Mouse (Mus musculus) lung, postnatal 36 days (tissue): ENCODE measurements around the gene Ppil6.
A peak's percentile ranks its signal among the peaks of the same experiment; 100 is the strongest.

Experiments used
- DNase-seq: peaks from one replicate; pipeline ENCODE4 v3.0.0; 2022; ENCODE audit warnings: mixed read lengths

The Ppil6 gene

GRCm38 (mm10) chr10:41536714-41537113 is 46.5 kb downstream of the Ppil6 start:
- DNase-seq, result no peak

GRCm38 (mm10) chr10:41537226-41537982 is 47.2 kb downstream of the Ppil6 start:
- DNase-seq, result no peak

DNA sequence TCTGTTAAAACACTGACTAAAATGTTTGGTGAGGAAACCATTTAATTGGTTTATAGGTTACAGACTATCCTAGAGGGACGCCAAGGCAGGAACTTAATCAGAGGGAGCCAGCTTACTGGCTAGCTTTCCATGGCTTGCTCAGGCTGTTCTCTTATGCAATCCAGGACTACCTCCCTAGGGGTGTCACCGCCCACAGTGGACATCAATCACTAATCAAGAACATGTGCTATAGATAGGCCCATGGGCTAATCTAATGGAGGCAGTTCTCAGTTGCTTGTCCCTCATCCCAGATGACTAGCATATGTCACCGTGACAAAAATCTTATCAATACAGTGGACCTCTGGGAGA is 47.7 kb downstream of the Ppil6 start:
- DNase-seq, result no peak

DNA sequence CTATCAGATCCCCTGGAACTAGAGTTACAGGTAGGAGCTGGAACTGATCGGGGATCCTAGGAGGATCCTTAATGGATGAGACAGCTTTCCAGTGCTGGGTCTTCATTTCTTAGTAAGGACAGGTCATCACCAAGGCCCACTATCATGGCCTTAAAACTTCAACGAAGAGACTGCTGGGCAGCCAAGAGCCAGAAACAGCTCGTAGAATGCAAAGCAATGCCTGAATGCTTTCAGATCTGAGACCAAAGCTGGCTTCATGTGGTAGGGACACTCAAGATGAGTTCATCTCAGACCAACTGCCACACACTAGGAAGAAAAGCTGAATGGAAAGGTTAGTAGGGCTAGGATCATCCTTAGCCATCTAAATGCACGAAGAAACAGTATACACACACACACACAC is 48.7 kb downstream of the Ppil6 start:
- no peak for DNase-seq

DNA sequence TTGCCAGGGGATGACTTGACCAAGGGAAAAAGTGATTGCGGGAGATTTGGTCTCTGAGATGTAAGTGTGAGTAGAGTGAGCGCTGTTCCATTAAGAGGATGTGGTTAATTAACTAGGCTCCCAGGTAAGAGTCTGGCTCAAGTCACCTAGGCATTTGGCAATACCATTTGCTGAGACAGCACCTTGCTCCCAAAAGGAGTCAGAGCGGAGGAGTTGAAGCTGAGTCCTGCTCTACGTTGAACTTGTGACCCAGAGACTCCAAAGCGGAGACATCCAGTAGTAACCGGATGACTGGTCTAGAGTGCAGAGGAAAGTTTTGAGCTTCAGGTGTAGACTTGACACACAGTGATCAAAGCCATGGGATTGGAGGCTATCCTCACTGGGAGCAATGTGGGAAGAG is 51.8 kb downstream of the Ppil6 start:
- no peak for DNase-seq

DNA sequence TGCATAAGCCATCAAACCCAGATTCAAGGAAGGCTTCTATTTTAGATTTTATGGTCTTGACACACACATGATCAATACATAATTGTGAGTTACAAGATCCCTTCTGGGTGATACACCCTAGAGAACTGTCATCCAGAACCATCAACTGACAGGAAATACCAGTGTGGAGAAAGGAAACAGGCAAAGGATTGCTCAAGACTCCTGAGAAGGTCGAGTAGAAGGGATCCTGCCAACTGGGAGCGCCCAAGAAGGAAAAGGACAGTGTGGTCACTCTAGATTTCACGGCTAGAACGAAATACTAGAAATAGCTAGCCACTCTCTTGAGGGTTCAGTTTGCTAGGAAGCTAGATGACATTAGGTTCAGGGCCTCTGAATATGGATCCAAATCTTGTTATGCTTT is 53.2 kb downstream of the Ppil6 start:
- no peak for DNase-seq

DNA sequence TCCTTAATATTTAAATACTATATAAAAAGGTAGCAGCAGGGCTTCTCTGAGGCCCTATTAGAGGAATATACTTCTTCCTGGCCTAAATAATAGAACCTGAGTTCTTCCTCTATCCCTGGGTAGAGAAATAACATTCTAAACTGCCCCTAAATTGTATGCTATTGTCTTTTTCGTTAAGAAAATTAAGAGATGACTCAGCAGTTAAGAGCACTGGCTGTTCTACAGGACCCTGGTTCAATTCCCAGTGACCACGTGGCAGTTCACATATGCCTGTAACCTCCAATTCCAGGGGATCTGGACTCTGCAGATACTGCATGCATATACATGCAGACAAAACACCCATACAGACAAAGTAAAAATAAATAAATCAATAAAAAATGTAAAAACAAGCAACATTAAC is 53.6 kb downstream of the Ppil6 start:
- no peak for DNase-seq

DNA sequence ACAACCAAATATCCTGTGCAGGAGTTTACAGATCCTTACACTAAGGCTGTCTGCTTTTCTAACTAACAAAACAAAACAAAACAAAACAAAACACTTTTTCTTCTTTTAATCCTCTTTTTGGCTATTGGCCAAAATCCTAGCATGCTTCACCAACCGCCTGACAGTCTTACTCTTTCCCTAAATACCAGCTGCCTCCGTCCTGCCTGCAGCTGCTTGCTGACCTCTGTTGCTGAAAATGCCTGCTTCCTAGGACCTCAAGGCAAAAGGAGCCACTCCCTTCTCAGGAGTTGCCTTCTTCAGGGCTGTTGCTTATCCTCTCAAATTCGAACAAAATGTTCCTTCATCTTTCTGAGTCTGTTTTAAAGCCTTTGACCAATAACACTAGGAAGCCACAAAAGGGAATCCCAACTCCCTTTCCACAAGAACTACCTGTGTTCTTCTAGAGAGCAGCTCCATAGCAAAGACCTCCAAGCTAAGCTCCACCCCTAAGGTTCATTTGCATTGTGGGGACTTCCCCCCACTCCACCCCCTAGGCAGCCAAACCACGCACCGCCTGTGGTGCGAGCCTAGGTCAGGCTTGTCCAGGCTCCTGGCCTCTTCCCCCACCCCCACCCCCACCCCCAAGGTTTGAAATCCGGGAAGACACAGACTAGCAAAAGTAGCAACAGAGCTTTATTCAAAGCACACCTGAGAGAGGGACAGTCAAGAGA is 54.4 kb downstream of the Ppil6 start:
- no peak for DNase-seq

DNA sequence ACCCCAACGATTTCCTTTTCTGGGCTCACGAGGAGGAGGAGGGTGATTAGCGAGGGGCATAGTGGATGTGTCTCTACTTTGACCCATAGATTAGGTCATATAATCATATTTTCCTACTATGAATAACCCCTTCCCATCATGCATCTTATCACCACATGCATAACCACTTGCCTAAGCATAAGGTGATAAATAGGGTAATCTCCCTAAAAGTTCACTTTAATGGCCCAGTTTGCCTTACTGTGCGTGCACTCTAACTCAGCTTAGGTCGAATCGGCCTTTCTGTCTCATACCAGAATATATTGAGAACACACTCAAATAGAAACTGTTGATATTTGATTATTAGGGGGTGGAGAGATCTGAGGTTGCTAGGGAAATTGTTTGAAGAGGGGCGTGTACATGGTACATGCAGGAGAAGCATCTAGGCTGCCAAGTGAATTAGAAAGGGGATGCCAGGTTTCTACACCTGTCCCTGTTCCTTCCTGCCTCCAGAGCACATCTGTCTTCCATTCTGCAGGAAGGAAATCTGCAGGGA is 55.1 kb downstream of the Ppil6 start:
- no peak for DNase-seq

DNA sequence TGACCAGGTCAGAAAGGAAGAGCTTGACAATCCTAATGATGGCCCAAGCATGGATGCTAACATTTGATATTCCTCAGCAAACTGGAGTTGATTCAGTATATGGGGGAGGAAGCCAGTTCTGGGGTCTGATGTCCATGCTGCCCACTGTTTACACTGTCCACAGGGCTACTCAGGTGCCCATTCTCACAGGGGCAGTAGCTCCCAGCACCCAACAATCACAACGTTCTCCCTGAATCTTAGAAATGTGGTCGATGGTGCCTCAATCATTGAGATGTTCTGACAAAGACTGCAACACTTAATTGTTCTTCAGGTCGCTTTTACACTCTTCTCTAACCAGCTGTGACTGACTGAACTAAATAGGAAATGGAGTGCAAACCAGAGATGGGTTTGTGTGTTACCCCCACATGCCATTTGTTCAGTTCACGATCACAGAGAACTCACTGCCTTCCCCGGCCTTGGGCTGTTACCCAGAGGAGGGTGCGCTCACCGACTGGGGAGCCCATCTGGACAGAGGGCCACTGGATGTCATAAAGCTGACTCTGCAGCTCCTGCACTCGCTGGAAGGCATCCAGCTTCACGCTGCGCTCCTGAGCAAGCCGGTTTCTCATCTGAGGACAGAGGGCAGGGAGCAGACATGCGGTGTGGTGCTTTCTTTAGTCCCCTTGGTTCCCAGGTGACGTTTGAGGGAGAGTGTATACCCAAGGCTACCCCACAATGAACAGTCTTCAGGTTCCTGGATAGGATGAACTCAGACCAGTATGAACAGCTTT is 56.3 kb downstream of the Ppil6 start:
- DNase-seq, result no peak

DNA sequence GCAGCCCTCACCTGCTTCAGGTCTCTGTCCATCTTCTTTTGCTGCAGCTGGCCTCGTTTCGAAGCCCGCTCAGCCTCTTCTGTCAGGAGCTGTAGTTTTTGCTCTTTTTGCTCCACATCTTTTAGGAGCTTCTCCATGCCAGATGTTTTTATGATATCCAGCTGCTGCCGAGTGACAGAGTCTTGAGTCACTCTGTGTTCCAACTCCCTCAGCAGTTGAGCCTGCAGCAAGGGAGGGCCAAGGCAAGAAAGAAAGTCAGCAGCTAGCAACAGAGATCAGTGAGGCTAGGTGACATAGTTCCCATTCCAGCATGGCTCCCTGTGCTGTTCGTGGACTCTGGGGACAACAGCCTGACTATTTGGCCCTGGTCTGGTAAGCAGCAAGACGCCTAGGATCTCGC is 60.5 kb downstream of the Ppil6 start:
- DNase-seq, result no peak

DNA sequence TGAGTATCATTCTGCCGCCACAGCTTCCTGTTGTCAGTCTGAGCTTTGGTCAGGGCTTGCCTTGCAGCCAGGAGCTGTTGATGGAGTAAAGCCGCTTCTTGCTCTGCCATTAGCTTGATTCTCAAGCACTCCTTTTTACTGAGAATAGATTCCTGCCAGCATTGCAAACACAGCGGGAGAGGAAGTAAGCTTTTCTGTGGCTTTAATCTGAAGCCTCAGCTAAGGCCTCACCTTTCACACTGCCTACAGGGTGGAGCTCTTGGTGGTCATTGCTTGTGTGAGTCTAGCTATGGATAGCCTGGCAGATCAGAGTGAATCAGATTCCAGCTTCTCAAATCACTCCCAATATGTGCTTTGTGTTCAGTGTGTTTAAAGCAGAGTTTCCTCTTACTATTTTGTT is 62.1 kb downstream of the Ppil6 start:
- DNase-seq, result no peak

- DNase-seq, result peak; percentile 70
Observed at GRCm38 (mm10) chr10:41552847-41553589, 62.8 kb downstream of the Ppil6 start.

DNA sequence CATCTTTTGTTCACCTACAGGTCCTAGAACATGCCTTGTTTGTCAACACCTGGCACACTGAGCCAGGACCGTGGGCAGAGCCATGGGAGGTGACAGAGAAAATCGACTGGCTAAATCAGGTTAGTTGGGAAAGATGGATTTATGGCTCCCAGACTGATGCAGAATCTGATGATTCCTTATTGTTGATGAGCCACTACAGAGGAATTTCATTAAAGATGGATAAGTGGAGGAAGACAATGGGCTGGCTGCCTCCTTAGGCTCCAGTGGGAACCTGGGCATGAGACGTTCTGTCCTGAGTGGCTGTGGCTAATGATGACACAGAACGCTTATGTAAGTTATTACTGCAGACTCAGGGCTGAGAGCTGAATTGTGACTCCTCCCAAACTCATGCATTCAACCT is 63.5 kb downstream of the Ppil6 start:
- DNase-seq, result no peak

DNA sequence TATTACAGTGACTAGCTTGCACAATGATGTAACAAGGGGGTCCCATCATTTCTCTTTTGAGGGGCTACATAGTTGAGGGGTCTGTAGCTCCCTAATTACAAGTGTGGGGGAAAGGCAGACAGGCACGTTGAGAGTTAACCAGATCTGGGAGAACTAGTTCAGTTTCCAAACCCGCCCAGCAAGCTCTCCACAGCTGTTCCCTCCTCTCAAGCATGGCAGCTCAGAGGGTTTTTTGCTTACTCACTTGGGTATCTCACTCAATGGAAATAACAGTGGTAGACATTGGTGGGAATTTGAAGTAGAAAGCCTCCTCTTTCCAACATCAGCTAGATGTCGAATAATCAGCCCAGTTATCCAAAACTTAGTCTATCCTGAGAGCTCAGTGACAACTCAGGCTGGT is 64.8 kb downstream of the Ppil6 start:
- no peak for DNase-seq

DNA sequence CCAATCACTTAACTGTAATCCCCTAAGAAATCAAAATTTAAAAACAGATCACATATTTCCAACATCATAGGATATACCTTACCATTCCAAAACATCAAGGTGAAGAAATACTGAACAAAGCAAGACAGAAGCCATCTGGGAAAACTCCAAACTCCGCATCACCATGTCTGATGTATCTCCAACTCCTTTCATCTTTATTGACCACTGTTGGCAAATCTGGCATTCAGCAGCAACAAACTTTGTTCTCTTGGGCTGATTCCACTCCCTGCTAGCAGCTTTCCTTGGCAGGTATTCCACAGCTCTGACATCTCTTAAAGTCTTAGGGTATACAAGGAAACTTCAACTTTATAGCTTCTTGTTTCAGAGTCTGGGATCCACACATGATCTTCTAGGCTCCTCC is 68.2 kb downstream of the Ppil6 start:
- no peak for DNase-seq

DNA sequence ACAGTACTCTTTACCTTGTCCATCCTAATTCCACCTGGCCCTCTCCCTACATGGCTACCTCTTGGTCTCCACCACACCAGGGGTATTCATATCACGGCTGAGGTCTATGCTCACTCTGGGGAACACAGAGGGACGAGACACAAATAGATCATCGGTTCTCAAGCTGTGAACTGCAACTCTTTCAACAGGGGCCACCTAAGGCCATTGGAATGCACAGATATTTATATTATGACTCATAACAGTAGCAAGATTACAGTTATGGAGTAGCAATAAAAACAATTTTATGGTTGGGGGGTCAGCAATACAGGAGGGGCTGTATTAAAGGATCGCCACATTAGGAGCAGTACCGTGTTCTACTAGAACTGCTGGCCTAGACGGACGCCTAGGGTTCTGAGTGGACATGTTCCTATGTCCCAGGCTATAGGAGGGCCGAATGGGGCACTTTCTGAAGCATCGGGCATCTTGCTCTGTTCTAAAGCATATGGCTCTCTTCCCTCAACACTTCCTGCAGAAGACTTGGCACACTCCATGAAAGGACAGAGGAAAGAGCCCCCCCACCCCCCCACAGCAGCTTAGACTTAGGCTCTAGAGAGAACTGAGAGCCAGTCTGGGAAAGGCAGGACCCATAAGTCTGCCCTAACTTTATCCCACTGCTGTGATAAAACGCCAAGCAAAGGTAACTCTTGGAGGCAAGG is 71.6 kb downstream of the Ppil6 start:
- DNase-seq, result no peak
